Mouse (Mus musculus) forebrain, embryonic 12.5 days (tissue): ENCODE results near the gene Cox20. TPM values are rescaled to one million over a fixed set of nuclear protein-coding genes. Genes with fewer than 3 reads are reported as not detected.
A peak's percentile ranks its signal among the peaks of the same experiment; 100 is the strongest.
"Not testable (repeated sequence)": the region's sequence is repeated elsewhere in the genome, so short reads cannot be mapped to it uniquely, and the experiment has no call there.

ENCODE experiments used
- ATAC-seq: fragments of 200-750 bp; cut with Nextera tagmentation; 2 replicates; pipeline ENCODE4 v1.8.0; 2017; ENCODE audit warnings: moderate TSS enrichment; ENCODE audit not compliant: low FRiP score
- H3K27ac ChIP-seq: fragments of 300-500 bp; sonication (generic); 2 replicates; pipeline ENCODE4 v1.5.1; 2016; ENCODE audit warnings: mild to moderate bottlenecking
- H3K27me3 ChIP-seq: fragments of 300-500 bp; sonication (generic); 2 replicates; pipeline ENCODE4 v1.6.1; 2016; ENCODE audit warnings: mild to moderate bottlenecking
- H3K36me3 ChIP-seq: fragments of 300-500 bp; sonication (generic); replicated peaks from 2 replicates; pipeline ENCODE4 v1.6.1; 2016; ENCODE audit warnings: mild to moderate bottlenecking
- H3K4me1 ChIP-seq: fragments of 300-500 bp; sonication (generic); 2 replicates; pipeline ENCODE4 v1.6.1; 2016
- H3K4me2 ChIP-seq: fragments of 300-500 bp; sonication (generic); 2 replicates; pipeline ENCODE4 v1.6.1; 2016; ENCODE audit warnings: mild to moderate bottlenecking, moderate library complexity
- H3K4me3 ChIP-seq: fragments of 300-500 bp; sonication (generic); replicated peaks from 2 replicates; pipeline ENCODE4 v1.5.1; 2016; ENCODE audit warnings: mild to moderate bottlenecking
- H3K9ac ChIP-seq: fragments of 300-500 bp; sonication (generic); 2 replicates; pipeline ENCODE4 v1.6.1; 2016; ENCODE audit warnings: mild to moderate bottlenecking
- H3K9me3 ChIP-seq: fragments of 300-500 bp; sonication (generic); 2 replicates; pipeline ENCODE4 v1.6.1; 2016
- WGBS: fragments of 180-500 bp; shearing (Covaris S2); methylation state at CpG from one replicate; pipeline ENCODE4 v1.1.7; 2016; 5-methylcytosine and 5-hydroxymethylcytosine counted together
- polyA plus RNA-seq: library from polyadenylated mRNA; unstranded; fragments of >200 nt; fragmentation: Nextera tagmentation; extraction: Ambion mirVana; gene quantifications from 2 replicates; pipeline ENCODE4 v1.2.1, GENCODE M21; 2016

Gene Cox20
- 154 and 160 TPM in 2 replicates for polyA plus RNA-seq

DNA sequence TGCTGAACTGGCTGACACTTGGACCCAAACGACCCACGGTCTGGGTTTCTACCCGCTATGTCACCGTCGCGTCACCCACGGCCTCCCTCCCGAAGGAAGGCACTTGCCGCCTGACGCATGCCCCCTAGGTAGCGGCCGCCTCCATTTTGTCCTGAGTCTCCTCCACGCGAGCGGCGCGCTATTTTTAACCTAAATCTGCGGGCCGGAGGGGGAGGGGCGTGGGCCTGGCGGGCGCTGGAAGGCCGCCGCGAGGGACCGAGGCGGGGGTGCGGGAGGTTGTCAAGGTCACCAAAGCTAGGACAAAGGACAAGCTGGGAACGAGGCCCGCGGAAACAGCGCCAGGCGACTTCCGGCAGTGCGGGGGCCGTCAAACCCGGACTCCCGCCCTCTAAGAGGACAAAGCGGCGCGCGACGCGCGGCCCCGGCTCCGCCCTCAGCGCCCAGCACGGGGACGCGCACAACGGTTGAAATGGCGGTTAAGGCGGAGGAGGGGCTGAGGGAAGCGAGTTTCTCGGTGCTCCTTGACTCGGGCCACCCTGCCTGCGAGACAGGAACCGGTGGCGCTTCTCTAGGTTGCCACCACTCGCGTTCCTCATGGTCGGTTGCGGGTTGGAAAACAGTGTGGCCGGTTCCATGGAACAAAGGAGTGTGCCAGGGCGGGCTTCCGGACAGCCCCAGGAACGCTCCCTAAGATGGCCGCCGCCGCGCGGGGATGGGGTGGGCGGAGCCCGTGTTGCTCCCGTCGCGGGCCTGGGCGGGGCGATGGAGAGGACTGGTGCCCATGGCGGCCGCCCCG is at the start of gene Cox20:
Cox20 (plus strand) TSS at position 742 of the 796 bp plus-strand sequence.
- Histone ChIP-seq H3K4me3 (peak within 1 kb of the TSS; percentile 61), H3K27me3 (no peaks in the 10 kb centered on the region), H3K4me1 (peaks cover 30% of the 10 kb centered on the region), H3K9ac (peak within 1 kb of the TSS; percentile 77), H3K4me2 (peak within 1 kb of the TSS; percentile 73), H3K36me3 (peaks cover 29% of the 10 kb centered on the region), H3K27ac (peak within 1 kb of the TSS; percentile 99), H3K9me3 (no peaks in the 10 kb centered on the region)
- under 1% methylated on average over 82 of the region's 83 CpGs for WGBS
- peak; percentile 93 for ATAC-seq

GRCm38 (mm10) chr1:178270635-178271034 is 48.3 kb upstream of the Cox20 start:
- no peak overlapping the region for H3K9ac ChIP-seq
- ATAC-seq = no peak
- H3K27me3 ChIP-seq = 0 out of 2 replicates have a peak, but pooled peaks cover under 1% of the 10 kb centered on the region
- no peak overlapping the region for H3K4me2 ChIP-seq
- 83% methylated on average over 6 of the region's 6 CpGs for WGBS
- no peaks in the 10 kb centered on the region for H3K36me3 ChIP-seq
- H3K4me1 ChIP-seq = no peaks in the 10 kb centered on the region
- H3K9me3 ChIP-seq = no peaks in the 10 kb centered on the region
- H3K27ac ChIP-seq = no peak overlapping the region
- H3K4me3 ChIP-seq = no peak overlapping the region

DNA sequence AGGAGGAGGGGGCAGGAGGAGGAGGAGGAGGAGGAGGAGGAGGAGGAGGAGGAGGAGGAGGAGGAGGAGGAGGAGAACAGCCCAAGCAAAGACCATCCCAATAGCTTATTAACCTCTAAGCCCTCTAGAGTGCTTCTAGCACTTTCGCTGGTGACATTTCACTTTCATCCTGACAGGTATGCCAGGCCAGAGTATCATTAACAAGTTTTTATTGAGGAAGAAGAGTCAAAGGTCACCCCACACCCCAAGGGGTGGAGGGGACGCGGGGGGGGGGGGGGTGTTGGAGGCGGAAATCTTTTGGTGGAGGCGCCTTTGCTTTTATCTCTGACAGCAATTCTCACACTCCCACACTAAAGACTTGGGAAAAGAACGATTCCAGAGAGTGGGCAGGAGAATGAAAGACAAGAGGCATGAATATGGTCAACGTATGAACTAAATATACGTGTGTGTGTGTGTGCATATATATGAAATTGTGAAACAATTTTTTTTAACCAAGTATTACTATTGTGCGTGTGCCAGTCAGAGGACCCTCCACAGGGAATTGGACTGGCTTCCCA is 43.7 kb upstream of the Cox20 start:
- 0 out of 2 replicates have a peak, but pooled peaks have one; percentile 1 for ATAC-seq
- no peak overlapping the region for H3K9ac ChIP-seq
- 68% methylated on average over 9 of the region's 9 CpGs for WGBS
- H3K4me1 ChIP-seq = peaks cover 4% of the 10 kb centered on the region
- H3K9me3 ChIP-seq = no peaks in the 10 kb centered on the region
- no peak overlapping the region for H3K27ac ChIP-seq
- H3K4me3 ChIP-seq = peak overlapping the region; percentile 71; the same call in 1 of the 2 replicates
- H3K4me2 ChIP-seq = peak overlapping the region; percentile 70
- no peaks in the 10 kb centered on the region for H3K36me3 ChIP-seq
- peaks cover 11% of the 10 kb centered on the region; the same call in 1 of the 2 replicates for H3K27me3 ChIP-seq

GRCm38 (mm10) chr1:178275738-178276053 is 43.2 kb upstream of the Cox20 start:
- Histone ChIP-seq H3K36me3 (no peaks in the 10 kb centered on the region), H3K9me3 (no peaks in the 10 kb centered on the region), H3K4me1 (peaks cover 4% of the 10 kb centered on the region), H3K27ac (peak overlapping the region; percentile 82; the same call in 1 of the 2 replicates), H3K9ac (peak overlapping the region; percentile 80), H3K27me3 (peaks cover 11% of the 10 kb centered on the region; the same call in 1 of the 2 replicates), H3K4me2 (peak overlapping the region; percentile 70), H3K4me3 (peak overlapping the region; percentile 71)
- peak; percentile 58 for ATAC-seq
- WGBS = 10% methylated on average over 11 of the region's 11 CpGs

- H3K4me2 ChIP-seq = peak overlapping the region; percentile 70
- ATAC-seq = peak; percentile 95
- H3K4me1 ChIP-seq = peaks cover 4% of the 10 kb centered on the region
- H3K4me3 ChIP-seq = peak overlapping the region; percentile 71
- H3K36me3 ChIP-seq = no peaks in the 10 kb centered on the region
- WGBS = under 1% methylated on average over 82 of the region's 87 CpGs
- peaks cover 11% of the 10 kb centered on the region; the same call in 1 of the 2 replicates for H3K27me3 ChIP-seq
- peak overlapping the region; percentile 80 for H3K9ac ChIP-seq
- H3K27ac ChIP-seq = peak overlapping the region; percentile 82
- H3K9me3 ChIP-seq = no peaks in the 10 kb centered on the region
These were observed 42.6 kb upstream of the Cox20 start for GRCm38 (mm10) chr1:178276054-178276911.

GRCm38 (mm10) chr1:178283314-178283713 is 35.6 kb upstream of the Cox20 start:
- ATAC-seq, H3K9ac ChIP-seq: not testable (repeated sequence)
- WGBS = 81% methylated on average over 3 of the region's 3 CpGs

DNA sequence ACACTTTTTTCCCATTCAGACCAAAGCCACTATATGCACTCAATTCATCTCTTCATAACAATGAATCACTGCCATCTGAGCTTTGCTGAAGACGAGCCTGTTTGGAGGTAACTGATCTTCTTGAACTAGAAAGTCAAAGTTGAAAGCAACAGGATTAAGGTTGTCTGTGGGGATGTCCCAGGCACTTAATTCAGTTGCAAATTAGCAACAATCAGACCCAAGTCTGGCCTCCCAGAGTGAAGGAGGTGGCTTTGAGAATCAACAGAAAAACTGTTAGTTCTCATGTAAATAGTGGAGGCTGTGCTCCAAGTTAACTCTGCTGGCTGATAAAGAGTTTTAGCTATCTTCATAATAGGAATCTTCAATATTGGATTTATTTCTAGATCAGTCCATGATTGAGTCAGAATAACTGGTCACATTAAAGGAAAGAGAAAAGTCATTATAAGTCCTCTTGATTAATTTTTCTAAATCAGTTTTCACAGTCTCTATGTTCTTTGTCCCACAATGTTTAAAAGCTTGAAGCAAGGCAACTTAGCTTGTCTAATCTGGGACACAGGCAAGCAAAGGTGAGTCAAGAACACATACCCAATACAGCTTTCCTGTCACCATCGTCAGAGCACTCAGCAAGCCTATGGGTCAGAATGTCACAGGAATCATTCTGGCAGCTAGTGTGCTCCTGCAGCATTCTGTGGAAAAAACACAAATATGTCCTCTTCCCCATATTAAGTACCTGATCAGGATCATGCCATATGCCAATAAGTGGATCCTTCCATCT is 34.8 kb upstream of the Cox20 start:
- no peaks in the 10 kb centered on the region for H3K36me3 ChIP-seq
- 66% methylated on average over 2 of the region's 2 CpGs for WGBS
- H3K27me3 ChIP-seq = no peaks in the 10 kb centered on the region
- H3K27ac ChIP-seq = no peak overlapping the region
- no peak for ATAC-seq
- no peaks in the 10 kb centered on the region for H3K4me1 ChIP-seq
- H3K9ac ChIP-seq = no peak overlapping the region
- H3K9me3 ChIP-seq = no peaks in the 10 kb centered on the region
- H3K4me3 ChIP-seq = no peak overlapping the region
- H3K4me2 ChIP-seq = no peak overlapping the region

More at GRCm38 (mm10) chr1:178283314-178283713, 35.6 kb upstream of the Cox20 start:
- H3K9me3 ChIP-seq, H3K4me2 ChIP-seq, H3K27ac ChIP-seq, H3K36me3 ChIP-seq, H3K4me1 ChIP-seq, H3K27me3 ChIP-seq, H3K4me3 ChIP-seq: not testable (repeated sequence)

- Histone ChIP-seq H3K36me3 (no peaks in the 10 kb centered on the region), H3K4me1 (no peaks in the 10 kb centered on the region), H3K9me3 (no peaks in the 10 kb centered on the region), H3K27ac (no peak overlapping the region), H3K4me2 (no peak overlapping the region), H3K4me3 (no peak overlapping the region), H3K9ac (no peak overlapping the region), H3K27me3 (no peaks in the 10 kb centered on the region)
- WGBS = 52% methylated on average over 8 of the region's 8 CpGs
- no peak for ATAC-seq
These were observed 31.2 kb upstream of the Cox20 start for GRCm38 (mm10) chr1:178287601-178288176.

GRCm38 (mm10) chr1:178291716-178292115 is 27.2 kb upstream of the Cox20 start:
- H3K9ac ChIP-seq = no peak overlapping the region
- no peak overlapping the region for H3K4me2 ChIP-seq
- no peak overlapping the region for H3K27ac ChIP-seq
- WGBS = 88% methylated on average over 3 of the region's 3 CpGs
- H3K36me3 ChIP-seq = no peaks in the 10 kb centered on the region
- no peaks in the 10 kb centered on the region for H3K9me3 ChIP-seq
- no peaks in the 10 kb centered on the region for H3K27me3 ChIP-seq
- no peaks in the 10 kb centered on the region for H3K4me1 ChIP-seq
- no peak overlapping the region for H3K4me3 ChIP-seq
- no peak for ATAC-seq

DNA sequence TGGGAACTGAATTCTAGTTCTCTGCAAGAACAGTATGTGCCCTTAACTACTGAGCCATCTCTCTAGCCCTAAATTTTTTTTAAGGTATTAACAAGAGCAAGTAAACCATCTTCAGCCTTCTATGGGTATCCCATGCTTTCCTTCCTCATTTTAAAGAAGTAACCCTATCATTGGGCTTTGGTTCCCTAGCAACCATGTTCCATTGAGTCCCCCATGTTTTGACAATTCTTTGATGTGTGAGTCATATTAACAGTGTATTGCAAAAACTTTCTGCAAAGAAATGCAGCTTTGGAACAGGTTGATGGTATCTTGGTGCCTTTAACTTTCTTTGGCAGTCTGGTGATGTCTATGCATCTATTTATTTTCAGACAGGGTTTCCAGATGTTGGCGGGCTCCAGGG is 24.9 kb upstream of the Cox20 start:
- H3K9ac ChIP-seq = no peak overlapping the region
- no peak overlapping the region for H3K4me2 ChIP-seq
- WGBS = 97% methylated on average over 1 of the region's 1 CpGs
- no peak overlapping the region for H3K4me3 ChIP-seq
- no peak for ATAC-seq
- H3K4me1 ChIP-seq = no peaks in the 10 kb centered on the region
- H3K27ac ChIP-seq = no peak overlapping the region
- H3K9me3 ChIP-seq = no peaks in the 10 kb centered on the region
- no peaks in the 10 kb centered on the region for H3K36me3 ChIP-seq
- no peaks in the 10 kb centered on the region for H3K27me3 ChIP-seq

GRCm38 (mm10) chr1:178301261-178301660 is 17.7 kb upstream of the Cox20 start:
- H3K4me1 ChIP-seq, ATAC-seq, H3K4me2 ChIP-seq, H3K27ac ChIP-seq, H3K27me3 ChIP-seq, H3K9ac ChIP-seq, H3K36me3 ChIP-seq, H3K4me3 ChIP-seq, H3K9me3 ChIP-seq: not testable (repeated sequence)
- WGBS = 87% methylated on average over 2 of the region's 2 CpGs
